Mouse (Mus musculus) ovary, postnatal 14 days (tissue): ENCODE measurements around the gene Cep95.
A peak's percentile ranks its signal among the peaks of the same experiment; 100 is the strongest.
"Not testable (repeated sequence)": the region's sequence is repeated elsewhere in the genome, so short reads cannot be mapped to it uniquely, and the experiment has no call there.

ENCODE experiments used
- DNase-seq: peaks from one replicate; pipeline ENCODE4 v3.0.0; 2022; ENCODE audit warnings: low spot score

Gene Cep95

DNA sequence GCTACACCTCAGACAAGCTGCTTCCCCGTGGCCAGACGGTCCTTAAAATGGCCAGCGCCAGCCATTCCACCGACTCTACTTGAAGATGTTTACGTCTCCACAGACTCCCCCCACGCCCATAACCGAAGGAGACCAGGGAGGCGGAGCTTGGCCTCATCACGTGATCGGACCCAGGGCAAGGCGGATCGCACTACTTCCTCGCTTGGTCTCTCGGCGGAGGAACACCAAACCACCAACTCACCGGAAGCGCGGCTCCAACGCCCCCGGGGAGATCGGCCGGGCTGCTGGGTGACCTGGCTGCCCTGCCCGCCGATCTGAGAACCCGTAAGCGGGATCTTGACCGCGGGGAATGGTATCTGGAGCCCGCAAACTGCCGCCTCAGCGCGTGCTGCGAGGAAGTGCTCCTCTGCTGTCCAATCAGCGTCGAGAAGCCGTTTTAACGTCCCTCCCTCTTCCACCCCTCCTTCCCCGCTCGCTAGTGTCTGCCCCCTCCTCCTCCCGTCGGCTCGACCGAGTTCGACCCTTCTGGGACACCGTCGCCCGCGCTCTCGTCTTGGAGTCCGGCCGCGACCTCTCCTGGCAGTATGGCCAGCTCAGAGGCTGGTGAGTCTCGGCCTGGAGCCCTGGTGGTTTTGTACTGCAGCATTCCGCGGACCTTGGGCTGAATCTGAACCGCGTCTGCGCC, at the start of gene Cep95, which contains the start of gene Ddx5:
Cep95 (plus strand) TSS at position 478 of the 685 bp plus-strand sequence.
Ddx5 (minus strand) TSS at position 411 of the 685 bp plus-strand sequence.
- peak; percentile 94 for DNase-seq

DNA sequence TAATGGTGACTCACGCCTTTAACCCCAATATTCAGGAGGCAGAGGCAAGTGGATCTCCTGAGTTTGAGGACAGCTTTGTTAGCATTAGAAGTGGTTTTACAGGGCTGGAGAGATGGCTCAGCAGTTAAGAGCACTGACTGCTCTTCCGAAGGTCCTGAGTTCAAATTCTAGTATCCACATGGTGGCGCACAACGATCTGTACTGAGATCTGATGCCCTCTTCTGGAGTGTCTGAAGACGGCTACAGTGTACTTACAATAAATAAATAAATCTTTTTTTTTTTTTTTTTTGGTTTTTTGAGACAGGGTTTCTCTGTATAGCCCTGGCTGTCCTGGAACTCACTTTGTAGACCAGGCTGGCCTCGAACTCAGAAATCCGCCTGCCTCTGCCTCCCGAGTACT, 48.3 kb upstream of the Cep95 start:
- DNase-seq: not testable (repeated sequence)

- DNase-seq: no peak
Measured at GRCm38 (mm10) chr11:106741232-106741631, 47.8 kb upstream of the Cep95 start.

DNA sequence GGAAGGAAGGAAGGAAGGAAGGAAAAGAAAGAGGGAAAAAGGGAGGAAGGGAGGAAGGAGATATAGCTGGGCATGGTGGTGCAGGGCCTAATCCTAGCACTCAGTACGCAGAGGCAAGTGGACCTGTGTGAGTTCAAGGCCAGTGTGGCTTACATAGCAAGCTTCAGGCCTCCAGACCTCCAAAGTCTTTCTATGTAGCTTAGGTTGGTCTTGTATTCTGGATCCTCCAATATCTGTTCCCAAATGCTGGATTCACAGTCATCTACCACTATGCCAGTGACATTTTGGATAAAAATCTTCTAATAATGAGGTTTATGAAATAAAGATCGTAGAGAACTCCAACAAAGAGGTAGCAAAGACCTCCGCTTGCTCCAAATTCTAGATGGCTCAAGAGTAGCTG, 47.2 kb upstream of the Cep95 start:
- DNase-seq: no peak

DNA sequence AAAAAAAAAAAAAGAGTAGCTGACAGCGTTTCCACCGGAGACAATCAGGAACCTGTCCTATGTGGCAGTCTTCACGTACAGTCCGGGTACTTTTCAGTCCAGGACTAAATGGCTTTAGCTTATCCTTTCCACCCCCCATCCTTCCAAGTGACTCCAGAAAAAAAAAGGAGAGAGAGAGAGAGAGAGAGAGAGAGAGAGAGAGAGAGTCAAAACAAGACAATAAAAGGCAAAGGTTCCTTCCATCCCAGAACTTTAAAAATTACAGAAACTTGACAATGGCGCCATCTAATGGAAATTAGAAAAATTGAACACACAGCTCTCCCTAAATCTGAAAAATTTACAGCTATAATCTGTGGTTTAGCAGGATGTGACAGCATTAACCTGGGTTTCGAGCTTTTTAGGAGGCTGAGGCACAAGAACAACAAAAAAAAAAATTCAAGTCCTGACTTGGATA, 46.6 kb upstream of the Cep95 start:
- no peak for DNase-seq

- DNase-seq: no peak
Measured at GRCm38 (mm10) chr11:106744949-106745348, 44.1 kb upstream of the Cep95 start.

GRCm38 (mm10) chr11:106749557-106750120, 39.4 kb upstream of the Cep95 start:
- DNase-seq: not testable (repeated sequence)

DNA sequence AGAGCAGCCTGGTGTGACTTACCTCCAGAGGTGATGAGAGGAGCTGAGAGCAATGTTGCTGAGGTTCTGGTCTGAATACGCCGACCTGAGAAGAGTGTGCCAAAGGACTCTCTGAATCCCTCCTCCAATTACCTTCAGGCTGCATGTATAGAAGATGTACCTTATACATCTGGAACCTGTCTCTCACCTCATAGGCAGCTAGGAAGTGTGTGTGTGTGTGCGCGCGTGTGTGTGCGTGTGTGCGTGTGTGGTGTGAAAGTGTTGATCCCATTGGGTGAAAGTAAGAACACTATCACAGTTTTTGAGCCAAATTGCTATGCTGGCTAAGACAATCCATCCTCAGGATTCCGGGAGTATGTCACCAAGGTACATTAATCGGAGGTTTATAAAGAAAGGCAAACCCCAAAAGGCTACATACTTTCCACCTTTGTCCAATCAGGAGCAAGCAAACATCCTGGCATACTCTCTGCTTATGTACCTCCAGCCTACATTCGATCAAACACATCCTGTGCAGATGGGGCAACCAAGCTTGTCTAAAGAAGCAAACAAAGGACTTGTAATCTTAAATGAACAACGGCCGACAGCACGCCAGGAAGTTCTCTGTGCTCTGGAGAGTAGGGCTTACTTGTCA, 38.8 kb upstream of the Cep95 start, which contains the start of gene Pecam1:
Pecam1 (minus strand) TSS at position 508 of the 631 bp plus-strand sequence.
- DNase-seq: no peak

GRCm38 (mm10) chr11:106751039-106752018, 37.7 kb upstream of the Cep95 start, which contains the start of gene Milr1:
Milr1 (plus strand) TSS chr11:106751226.
- no peak for DNase-seq

- DNase-seq: no peak
Measured at GRCm38 (mm10) chr11:106752103-106752502, 36.9 kb upstream of the Cep95 start.

GRCm38 (mm10) chr11:106753314-106753713, 35.7 kb upstream of the Cep95 start:
- DNase-seq: no peak

DNA sequence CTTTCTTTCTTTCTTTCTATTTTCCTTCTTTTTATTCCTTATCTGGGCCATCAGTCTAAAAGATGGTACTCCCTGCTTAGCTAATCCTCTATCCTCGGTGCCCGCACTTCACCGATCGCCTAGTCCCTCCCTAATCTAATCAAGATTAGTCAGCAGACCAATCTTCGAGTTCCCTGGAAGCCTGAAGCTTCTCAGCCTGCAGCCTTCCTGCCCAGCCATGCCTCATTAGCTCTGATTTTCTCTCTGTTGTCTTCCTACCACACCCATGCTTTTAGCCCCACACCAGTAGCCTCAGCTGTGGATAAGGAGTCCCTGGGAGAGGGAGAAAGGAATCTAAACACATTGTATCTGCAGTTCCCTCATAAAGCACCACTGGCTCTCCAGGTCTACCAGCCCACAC, 33.5 kb upstream of the Cep95 start:
- no peak for DNase-seq

DNA sequence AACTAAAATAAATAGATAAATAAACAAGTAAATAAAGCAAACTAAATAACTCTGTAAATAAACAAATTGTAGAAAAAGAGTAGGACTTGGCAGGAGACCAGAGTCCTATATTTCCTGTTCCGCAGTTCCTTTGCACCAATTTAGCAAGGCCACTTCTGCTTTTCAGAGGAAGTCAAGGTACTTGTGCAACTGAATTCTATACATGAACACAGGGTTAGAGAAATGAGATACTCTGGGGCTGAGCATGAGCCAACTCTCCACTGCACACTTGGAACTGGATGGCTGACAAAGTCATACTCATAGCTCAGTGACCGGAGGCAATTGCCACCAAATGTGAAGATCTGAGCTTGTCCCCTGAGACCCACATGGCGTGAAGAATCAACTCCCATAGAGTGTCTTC, 30.0 kb upstream of the Cep95 start:
- DNase-seq: no peak

DNA sequence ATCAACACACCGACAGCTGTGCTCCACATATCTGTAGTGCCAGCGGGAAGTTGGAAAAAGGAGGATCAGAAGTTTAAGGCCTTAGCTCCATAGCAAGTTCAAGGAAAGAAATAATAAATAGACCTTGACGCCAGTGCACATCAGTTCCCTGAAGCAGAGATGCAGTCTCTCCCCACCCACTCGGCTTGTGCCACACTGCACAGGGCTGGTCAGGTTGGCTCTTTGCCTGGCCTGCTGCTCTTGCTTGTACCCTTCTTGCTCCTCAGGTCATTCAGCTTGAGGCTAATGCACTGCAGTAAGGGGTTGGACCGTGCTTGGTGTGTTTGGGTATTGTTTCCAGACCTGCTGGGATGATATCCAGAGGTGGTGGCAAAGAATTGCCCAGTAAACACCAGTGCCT, 28.5 kb upstream of the Cep95 start:
- DNase-seq: no peak

GRCm38 (mm10) chr11:106762139-106762799, 26.8 kb upstream of the Cep95 start:
- no peak for DNase-seq

DNA sequence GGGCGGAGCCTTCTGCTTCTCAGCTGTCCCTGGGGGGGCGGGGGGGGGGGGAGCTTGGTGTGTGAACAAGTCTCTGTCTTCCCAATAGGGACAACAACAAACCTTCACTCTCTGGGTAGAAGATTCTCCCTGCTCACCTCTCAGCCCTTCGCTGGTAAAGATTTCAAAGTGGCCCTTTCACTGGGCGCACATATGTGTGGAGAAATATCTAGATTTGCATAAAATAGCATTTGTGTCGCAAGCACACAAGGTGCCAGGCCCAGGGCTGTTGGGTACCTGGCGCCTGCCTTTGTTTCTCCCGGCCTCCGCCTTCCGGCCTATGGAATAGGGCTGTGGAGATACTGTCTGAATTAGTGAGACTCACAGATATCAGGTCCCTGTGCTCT, 26.3 kb upstream of the Cep95 start:
- DNase-seq: no peak

DNA sequence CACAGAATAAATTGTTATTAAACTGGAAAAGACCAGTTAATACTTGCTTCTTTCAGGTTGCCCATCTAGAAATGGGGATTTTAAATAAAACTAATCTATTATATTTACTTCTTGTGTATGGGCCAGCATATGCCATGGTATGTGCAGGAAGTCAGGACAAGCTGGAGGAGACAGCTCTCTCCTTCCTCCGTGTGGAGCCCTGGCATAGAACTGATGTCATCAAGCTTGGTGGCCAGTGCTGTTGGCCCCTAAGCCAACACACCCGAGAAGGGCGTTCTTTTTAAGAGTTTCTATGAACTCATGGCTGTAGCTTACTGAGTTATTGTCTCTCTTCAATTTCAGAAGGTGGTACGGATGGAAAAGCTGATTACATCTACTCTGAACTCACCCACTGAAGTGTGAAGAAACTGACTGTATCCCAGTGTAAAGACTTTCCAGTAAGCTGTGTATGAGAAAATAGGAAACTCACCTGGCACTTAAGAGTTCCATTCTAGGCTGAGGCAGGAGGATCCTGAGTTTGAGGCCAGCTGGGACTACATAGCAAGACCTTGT, 22.4 kb upstream of the Cep95 start:
- DNase-seq: no peak

DNA sequence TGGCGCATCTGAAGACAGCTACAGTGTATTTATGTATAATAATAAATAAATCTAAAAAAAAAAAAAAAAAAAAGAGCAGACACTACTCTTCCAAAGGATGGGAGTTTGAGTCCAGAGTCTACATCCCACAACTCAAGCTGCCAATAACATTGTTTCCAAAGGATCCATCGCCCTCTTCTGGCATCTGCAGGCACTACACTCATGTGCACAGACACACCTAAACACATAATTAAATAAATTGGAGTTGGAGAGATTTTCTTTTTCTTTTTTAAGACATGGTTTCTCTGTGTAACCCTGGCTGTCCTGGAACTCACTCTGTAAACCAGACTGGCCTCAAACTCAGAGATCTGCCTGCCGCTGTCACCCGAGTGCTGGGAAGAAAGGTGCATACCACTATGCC, 21.5 kb upstream of the Cep95 start:
- no peak for DNase-seq

DNA sequence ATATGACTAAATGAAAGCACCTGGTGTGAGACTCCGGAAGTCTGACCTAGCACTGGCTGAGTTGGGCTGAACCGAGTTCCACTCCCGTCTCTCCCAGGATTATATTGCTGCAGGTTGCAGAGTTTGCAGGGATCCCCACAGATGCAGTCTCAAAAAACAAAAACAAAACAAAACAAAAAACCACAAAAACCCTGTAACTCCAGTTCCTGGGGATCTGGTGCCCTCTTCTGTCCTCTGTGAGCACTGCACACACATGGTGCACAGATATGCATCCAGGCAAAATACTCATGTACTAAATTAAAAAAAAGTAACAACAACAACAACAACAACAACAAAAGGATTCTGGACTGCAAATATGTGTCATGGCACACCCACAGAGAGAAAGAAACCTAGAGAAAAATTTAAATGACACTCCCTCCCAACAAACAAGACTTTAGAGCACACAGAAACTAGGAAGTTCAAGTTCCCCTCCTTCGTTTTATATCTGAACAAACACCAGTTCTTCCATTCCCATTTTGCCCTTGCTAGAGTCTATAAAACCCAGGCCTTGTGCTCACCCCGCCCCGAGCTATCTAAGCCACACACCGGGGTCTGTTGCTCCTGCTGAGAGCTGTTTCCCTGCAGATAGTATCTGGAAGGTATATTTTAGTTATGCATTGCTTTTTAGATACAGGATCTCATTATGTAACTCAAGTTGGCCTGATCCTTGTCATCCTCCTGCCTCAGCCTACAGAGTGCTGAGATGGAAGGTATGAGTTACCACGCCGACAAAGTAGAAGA, 18.7 kb upstream of the Cep95 start:
- no peak for DNase-seq

GRCm38 (mm10) chr11:106773061-106773460, 16.0 kb upstream of the Cep95 start:
- no peak for DNase-seq
